Mouse (Mus musculus) liver, embryonic 15.5 days (tissue): ENCODE measurements around the gene Gm15013. TPM values are rescaled to one million over a fixed set of nuclear protein-coding genes. Genes with fewer than 3 reads are reported as not detected.

ENCODE experiments used
- polyA plus RNA-seq: library from polyadenylated mRNA; unstranded; fragments of >200 nt; fragmentation: Nextera tagmentation; extraction: Ambion mirVana; gene quantifications from 2 replicates; pipeline ENCODE4 v1.2.1, GENCODE M21; 2015

Gm15013 gene
- polyA plus RNA-seq, 1 experiment from 2014 or later, result not detected

Other genes starting within 250 kb of the Gm15013 start
- gene D330045A20Rik, start 234.1 kb downstream of the Gm15013 start, polyA plus RNA-seq, result 0.69 and 0.89 TPM in 2 replicates
- 57.4 and 65.4 TPM in 2 replicates for gene Rnf128, start 151.2 kb downstream of the Gm15013 start, polyA plus RNA-seq
- 0.76 and 0.93 TPM in 2 replicates for gene Tbc1d8b, start 29.5 kb downstream of the Gm15013 start, polyA plus RNA-seq
- gene Ripply1, start 67.9 kb upstream of the Gm15013 start, polyA plus RNA-seq, result not detected in 2 replicates
- gene Cldn2, start 86.3 kb upstream of the Gm15013 start, polyA plus RNA-seq, result 0.73 and 0.85 TPM in 2 replicates
- gene Morc4, start 157.2 kb upstream of the Gm15013 start, polyA plus RNA-seq, result 35.5 and 43.0 TPM in 2 replicates